Mouse (Mus musculus): Measurements from ENCODE around the gene Tomm20. TPM values are rescaled to one million over a fixed set of nuclear protein-coding genes. Genes with fewer than 3 reads are reported as not detected.
"Not testable (repeated sequence)": the region's sequence is repeated elsewhere in the genome, so short reads cannot be mapped to it uniquely, and the experiment has no call there.

The Tomm20 gene
- polyA plus RNA-seq, 2 experiments from 2014 or later: 59.0 to 102 TPM

- ATAC-seq: not testable (repeated sequence)
Measured at GRCm38 (mm10) chr8:126882586-126882985, 63.1 kb downstream of the Tomm20 start.

GRCm38 (mm10) chr8:126881641-126882140 is 64.0 kb downstream of the Tomm20 start:
- peak; percentile 78 for ATAC-seq

Other genes starting within 250 kb of the Tomm20 start
- 10 to 100 TPM; 16.6 to 19.5 TPM for gene Rbm34, start 25.2 kb upstream of the Tomm20 start, polyA plus RNA-seq (2017; shearing (Covaris generic))
- gene Pard3, start 118.0 kb upstream of the Tomm20 start, polyA plus RNA-seq (2017; shearing (Covaris generic)): under 1 TPM; 0.13 to 0.61 TPM